Mouse (Mus musculus) small intestine, adult 2 months (tissue): Measurements from ENCODE around the gene Rnf141.

Source experiments
- CTCF ChIP-seq: fragments of 200-500 bp; IDR thresholded peaks from 2 replicates; pipeline ENCODE4 v1.5.1; 2012; ENCODE audit warnings: low read depth, mild to moderate bottlenecking, control low read depth, inconsistent platforms, low read length, moderate library complexity, mixed read lengths; ENCODE audit not compliant: insufficient replicate concordance, insufficient read length; ENCODE audit errors: extremely low read depth
- POLR2A ChIP-seq: fragments of 200-500 bp; IDR thresholded peaks from 2 replicates; pipeline ENCODE4 v1.6.1; 2012; ENCODE audit warnings: low read depth, mild to moderate bottlenecking, control low read depth, inconsistent platforms, low read length, moderate library complexity

DNA sequence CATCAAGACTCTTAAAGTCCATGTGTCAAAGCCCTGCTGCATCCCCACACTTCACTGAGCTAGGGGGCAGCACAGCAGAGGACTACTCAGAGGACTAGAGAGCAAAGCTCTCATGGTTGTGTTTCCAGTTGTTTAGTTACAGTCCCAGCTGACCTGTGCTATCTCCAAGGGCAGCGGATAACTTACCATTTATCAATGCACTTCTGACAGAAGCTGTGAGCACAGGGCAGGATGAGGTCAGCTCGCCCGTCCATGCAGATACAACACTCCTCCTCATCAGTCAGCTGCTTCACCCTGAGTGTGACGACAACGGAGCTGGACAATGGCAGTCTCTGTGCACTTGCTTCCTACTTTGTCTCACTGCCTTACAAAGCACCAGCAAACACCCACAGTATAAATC, 23.2 kb downstream of the Rnf141 start:
- no peak for TF ChIP-seq CTCF
- no peak for TF ChIP-seq POLR2A
